Mouse (Mus musculus) lung, adult 2 months (tissue): ENCODE measurements at regions not wholly inside any gene's neighbourhood (a gene's known extent, or its start where the extent isn't known, plus 50 kb on each side); places are given as distances from the start of the nearest gene placed in this dataset.

ENCODE experiments used
- CTCF ChIP-seq: fragments of 200-500 bp; IDR thresholded peaks from 2 replicates; pipeline ENCODE4 v1.5.1; 2011; ENCODE audit warnings: mild to moderate bottlenecking, low read length, control low read depth; ENCODE audit not compliant: insufficient read depth
- POLR2A ChIP-seq: fragments of 200-500 bp; IDR thresholded peaks from 2 replicates; pipeline ENCODE4 v1.6.1; 2011; ENCODE audit warnings: low read depth, mild to moderate bottlenecking, control low read depth, low read length, borderline replicate concordance; ENCODE audit errors: extremely low read depth

DNA sequence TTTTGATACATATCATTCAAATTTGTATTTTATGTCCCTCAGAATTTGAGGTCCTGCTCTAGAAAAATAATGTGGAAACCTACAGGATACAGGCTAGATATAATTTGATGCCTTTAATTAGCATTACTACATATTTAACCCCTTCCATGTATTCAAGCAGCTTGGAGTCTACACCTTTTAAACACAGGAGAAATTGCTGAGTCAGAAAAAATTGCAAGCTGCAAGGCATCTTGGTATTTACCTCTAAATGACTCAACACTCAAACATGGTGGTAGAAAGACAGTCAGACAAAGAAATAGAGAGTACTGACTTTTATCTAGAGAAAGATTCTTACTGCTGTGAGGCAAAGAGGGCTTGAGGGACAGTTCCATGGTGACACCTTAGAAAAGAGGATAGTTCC is 565.4 kb upstream of the Adgra3 start:
- TF ChIP-seq CTCF (no peak), POLR2A (no peak)
